Mouse (Mus musculus) cortical plate, adult 2 months (tissue): ENCODE measurements around the gene Adamtsl5. TPM values are rescaled to one million over a fixed set of nuclear protein-coding genes. Genes with fewer than 3 reads are reported as not detected.

Source experiments
- H3K27ac ChIP-seq: fragments of 200-500 bp; 2 replicates; pipeline ENCODE4 v1.5.1; 2012; ENCODE audit warnings: low read length, control low read depth, inconsistent platforms; ENCODE audit not compliant: insufficient read depth
- H3K4me1 ChIP-seq: fragments of 200-500 bp; 2 replicates; pipeline ENCODE4 v1.6.1; 2011; ENCODE audit warnings: low read length; ENCODE audit not compliant: control insufficient read depth, insufficient read depth
- H3K4me3 ChIP-seq: fragments of 200-500 bp; 2 replicates; pipeline ENCODE4 v1.5.1; 2011; ENCODE audit warnings: mild to moderate bottlenecking, low read length, control low read depth; ENCODE audit not compliant: insufficient read depth
- CTCF ChIP-seq: fragments of 200-500 bp; IDR thresholded peaks from 2 replicates; pipeline ENCODE4 v1.5.1; 2011; ENCODE audit warnings: mild to moderate bottlenecking, control low read depth, low read length; ENCODE audit not compliant: insufficient read depth; ENCODE audit errors: extremely low read depth
- POLR2A ChIP-seq: fragments of 200-500 bp; IDR thresholded peaks from 2 replicates; pipeline ENCODE4 v1.6.1; 2011; ENCODE audit warnings: mild to moderate bottlenecking, low read length, control low read depth; ENCODE audit not compliant: insufficient read depth; ENCODE audit errors: extremely low read depth
- polyA plus RNA-seq: library from polyadenylated mRNA; depleted of rRNA; stranded (reverse); fragments of >200 nt; gene quantifications from 2 replicates; pipeline ENCODE4 v1.2.3, GENCODE M21; 2012

Gene Adamtsl5
- polyA plus RNA-seq, 1 experiment: 9.4 TPM

DNA sequence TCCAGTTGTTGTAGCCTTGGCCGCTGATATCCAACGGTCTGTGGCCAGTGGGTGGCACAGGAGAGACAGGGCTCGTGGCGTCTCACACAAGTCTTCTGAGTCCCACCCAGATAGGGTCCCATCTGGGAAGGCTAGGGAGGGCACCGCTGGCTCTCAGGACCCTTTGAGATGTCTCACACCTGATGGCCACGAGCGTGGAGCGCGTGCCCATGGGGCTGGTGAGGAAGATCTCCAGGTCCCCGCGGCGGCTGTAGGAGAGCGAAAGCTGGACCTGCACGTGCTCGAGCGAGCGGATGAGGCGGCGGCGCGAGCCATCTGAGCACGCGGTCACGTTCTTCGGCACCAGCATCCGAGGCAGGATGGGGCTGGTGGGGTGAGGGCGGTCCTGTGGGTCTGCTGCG, 25.4 kb downstream of the Adamtsl5 start:
- H3K27ac ChIP-seq: 0 out of 2 replicates have a peak overlapping the region, but pooled peaks have one; percentile 9
- H3K4me3 ChIP-seq: peak overlapping the region; percentile 67; the same call in 1 of the 2 replicates
- TF ChIP-seq POLR2A: no peak
- no peak for TF ChIP-seq CTCF
- peaks cover 5% of the 10 kb centered on the region for H3K4me1 ChIP-seq

DNA sequence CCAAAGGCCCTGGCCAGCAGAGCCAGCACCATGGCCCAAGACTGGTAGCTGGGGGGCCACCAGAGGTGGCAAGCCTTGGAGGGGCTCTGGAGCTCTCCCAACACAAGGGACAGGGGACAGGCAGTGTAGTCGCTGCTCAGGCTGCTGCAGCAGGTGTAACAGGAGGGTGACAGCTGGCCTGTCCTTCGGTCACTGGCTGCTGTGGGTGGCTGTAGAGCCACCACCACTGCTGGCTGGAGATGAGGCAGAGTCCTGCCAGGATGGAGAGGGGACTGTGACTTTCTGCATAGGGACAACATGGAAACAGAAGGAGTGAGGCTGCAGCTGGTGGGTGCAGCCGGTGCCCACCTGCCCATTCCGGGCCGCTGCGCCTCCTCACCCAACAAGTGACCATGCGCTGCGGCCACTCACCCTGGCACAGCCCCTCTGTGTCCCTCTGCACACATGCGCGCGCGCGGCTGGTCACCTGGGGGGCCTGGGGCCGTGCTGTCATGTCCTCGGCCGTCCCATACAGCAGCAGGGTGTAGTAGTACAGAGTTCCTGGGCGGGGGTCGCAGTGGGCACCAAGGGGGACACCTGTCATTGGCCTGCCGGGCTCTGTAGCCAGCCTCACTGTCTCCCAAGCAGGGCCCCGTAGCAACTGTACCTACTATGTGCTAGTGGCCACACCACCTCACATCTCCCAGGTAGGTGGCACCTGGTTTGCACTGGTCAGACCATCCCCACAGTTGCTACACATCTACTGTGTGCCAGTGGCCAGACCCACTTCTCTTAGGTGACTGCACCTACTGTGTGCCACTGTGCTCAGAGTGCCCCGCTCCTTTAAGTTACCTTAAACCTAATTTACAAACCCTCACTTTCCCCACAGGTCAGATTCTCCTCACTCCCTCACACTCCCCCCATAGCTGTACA, 26.3 kb downstream of the Adamtsl5 start:
- Histone ChIP-seq H3K4me1 (peaks cover 5% of the 10 kb centered on the region), H3K4me3 (no peak overlapping the region), H3K27ac (no peak overlapping the region)
- no peak for TF ChIP-seq CTCF
- TF ChIP-seq POLR2A: no peak

DNA sequence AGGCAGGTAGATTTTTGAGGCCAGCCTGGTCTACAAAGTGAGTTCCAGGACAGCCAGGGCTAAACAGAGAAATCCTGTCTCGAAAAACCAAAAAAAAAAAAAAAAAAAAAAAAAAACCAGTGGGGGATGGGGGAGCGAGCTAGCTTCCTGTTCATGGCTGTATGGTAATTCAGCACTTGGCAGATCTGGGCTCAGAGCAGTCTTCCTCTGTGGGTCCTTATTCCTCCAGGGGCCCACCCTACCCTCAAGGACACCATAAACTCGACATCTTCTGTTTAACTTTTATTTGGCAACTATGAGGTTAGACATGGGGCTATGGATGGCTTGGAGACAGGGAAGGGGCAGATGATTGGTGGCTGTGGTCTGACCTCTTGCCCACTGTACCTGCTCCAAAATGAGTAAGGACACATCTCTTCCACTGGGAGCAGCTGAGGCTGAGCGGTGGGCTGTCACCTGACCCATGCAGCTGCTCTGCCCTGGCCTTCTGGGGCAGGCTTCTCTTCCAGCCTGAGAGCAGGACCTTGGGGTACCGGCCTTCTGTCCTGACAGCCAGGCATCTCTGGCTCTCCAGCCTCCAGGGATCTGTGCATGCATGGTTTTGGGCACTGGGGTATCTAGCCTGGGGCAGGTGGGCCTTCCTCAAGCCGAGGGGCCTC, 27.1 kb downstream of the Adamtsl5 start:
- Histone ChIP-seq H3K27ac (no peak overlapping the region), H3K4me3 (no peak overlapping the region; the same call in 1 of the 2 replicates), H3K4me1 (peaks cover 5% of the 10 kb centered on the region)
- TF ChIP-seq POLR2A (no peak), CTCF (no peak)

DNA sequence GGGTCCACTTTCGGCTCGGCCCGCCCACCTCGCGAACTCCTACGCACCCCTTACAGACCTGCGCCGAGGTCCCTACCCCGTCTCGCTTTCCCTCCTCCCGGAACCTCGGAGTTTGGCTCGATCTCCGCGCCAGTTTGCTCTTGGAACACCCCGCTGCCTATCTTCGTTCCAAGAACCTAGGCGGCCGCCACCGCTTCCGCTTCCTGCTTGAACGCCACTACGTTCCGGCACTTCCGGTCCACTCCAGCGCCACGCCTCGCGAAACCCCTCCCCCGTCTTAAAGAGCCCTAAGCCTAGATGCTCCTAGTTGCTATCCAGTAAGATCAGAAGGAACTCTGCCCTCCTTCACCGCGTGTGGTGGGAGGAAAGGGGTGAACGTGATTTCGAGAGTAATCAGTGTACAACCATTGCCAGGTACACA, 27.9 kb downstream of the Adamtsl5 start, which contains the start of gene 2310011J03Rik:
Gene 2310011J03Rik, minus strand, starts transcription at position 198 of the 421 bp plus-strand sequence.
- H3K4me3 ChIP-seq: peak within 1 kb of the TSS; percentile 59
- TF ChIP-seq POLR2A: peak; percentile 59; the same call in 1 of the 2 replicates
- TF ChIP-seq CTCF: no peak
- no peak within 1 kb of the TSS for H3K27ac ChIP-seq
- peaks cover 5% of the 10 kb centered on the region for H3K4me1 ChIP-seq

DNA sequence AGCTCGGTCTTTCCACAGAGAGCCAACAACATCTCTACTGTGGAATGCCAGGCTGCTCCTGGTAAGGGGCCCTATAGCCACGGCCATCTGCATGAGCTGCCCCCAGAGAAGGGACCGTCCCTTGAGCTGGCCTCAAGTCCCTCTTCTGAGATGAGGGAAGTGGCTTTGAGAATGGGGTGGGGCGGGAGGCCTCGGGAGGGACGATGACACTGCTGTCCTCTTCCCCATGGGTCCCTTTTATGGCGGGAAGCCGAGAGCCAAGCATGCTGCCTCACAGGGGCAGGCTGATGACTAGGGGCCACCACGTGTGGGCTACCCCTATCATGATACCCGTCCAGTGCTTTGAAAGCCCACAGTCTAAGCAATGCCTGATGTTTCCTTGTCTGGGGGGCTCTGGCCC, 31.2 kb downstream of the Adamtsl5 start:
- H3K27ac ChIP-seq: no peak overlapping the region
- peaks cover 5% of the 10 kb centered on the region for H3K4me1 ChIP-seq
- no peak overlapping the region for H3K4me3 ChIP-seq
- TF ChIP-seq CTCF (no peak), POLR2A (no peak)

DNA sequence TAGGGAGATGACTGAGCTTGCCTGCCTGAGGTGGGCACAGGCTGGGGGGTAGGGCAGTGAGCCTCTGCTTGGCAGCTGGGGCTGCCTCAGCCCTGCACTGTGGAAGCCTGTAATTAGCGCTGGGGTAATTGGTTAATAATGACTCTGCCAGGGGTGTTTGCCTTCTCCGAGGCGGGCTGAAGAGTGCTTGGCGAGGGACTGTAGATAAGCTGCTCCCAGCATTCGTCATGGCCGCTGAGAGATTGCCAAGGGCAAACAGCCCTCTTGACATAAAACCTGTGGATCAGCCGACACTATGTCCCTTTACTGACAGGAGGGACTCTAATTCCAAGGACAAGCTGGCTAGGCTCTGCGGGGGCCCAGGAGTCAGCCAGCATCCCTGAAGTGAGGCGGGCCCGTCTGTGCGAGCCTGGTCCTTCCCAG, 31.8 kb downstream of the Adamtsl5 start:
- TF ChIP-seq CTCF: no peak
- no peak for TF ChIP-seq POLR2A
- Histone ChIP-seq H3K4me3 (no peak overlapping the region), H3K27ac (peak overlapping the region; percentile 0; the same call in 1 of the 2 replicates), H3K4me1 (peaks cover 5% of the 10 kb centered on the region)

DNA sequence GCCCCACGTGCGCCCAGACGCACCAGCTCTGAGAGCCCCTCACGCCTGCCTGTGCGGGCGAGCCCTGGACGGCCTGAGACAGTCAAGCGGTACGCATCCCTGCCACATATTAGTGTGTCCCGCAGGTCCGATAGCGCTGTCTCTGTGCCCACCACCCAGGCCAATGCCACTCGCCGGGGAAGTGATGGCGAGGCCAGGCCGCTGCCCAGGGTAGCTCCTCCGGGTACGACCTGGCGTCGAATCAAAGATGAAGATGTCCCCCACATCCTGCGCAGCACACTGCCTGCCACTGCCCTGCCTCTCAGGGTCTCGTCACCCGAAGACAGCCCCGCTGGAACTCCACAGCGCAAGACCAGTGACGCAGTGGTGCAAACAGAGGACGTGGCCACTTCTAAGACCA, 32.9 kb downstream of the Adamtsl5 start:
- Histone ChIP-seq H3K27ac (no peak overlapping the region), H3K4me3 (no peak overlapping the region), H3K4me1 (peaks cover 5% of the 10 kb centered on the region)
- TF ChIP-seq POLR2A (no peak), CTCF (no peak)

DNA sequence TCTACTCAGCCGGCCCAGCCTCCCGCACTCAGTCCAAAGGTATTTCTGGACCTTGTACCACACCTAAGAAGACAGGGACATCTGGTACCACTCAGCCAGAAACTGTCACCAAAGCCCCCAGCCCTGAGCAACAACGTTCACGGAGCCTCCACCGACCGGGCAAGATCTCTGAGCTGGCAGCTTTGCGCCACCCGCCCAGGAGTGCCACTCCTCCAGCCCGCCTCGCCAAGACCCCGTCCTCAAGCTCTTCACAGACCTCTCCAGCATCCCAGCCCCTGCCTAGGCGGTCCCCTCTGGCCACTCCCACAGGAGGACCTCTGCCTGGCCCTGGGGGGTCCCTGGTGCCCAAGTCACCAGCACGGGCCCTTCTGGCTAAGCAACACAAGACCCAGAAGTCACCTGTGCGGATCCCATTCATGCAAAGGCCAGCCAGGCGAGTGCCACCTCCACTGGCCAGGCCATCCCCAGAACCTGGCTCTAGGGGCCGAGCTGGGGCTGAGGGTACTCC, 33.7 kb downstream of the Adamtsl5 start:
- Histone ChIP-seq H3K4me1 (peaks cover 4% of the 10 kb centered on the region), H3K27ac (no peak overlapping the region), H3K4me3 (no peak overlapping the region)
- TF ChIP-seq CTCF: no peak
- no peak for TF ChIP-seq POLR2A

DNA sequence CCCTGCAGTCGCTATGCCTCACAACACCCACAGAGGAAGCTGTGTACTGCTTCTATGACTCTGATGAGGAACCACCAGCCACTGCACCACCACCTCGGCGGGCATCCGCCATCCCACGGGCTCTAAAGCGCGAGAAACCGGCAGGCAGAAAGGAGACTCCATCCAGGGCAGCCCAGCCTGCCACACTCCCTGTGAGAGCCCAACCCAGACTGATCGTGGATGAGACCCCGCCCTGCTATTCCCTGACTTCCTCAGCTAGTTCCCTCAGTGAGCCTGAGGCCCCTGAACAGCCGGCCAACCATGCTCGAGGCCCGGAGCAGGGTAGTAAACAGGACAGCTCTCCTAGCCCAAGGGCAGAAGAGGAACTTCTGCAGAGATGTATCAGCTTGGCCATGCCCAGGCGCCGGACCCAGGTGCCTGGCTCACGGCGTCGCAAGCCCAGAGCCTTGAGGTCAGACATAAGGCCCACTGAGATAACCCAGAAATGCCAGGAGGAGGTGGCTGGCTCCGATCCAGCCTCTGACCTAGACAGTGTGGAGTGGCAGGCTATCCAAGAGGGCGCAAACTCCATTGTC, 34.5 kb downstream of the Adamtsl5 start:
- no peak overlapping the region for H3K27ac ChIP-seq
- H3K4me3 ChIP-seq: no peak overlapping the region
- no peaks in the 10 kb centered on the region for H3K4me1 ChIP-seq
- no peak for TF ChIP-seq CTCF
